Comparison of ENCODE assay signal across 8 mouse cellular contexts in genomic region chr9:66144248-66144647, GRCm38 (mm10). TPM values are rescaled to one million over a fixed set of nuclear protein-coding genes. Genes with fewer than 3 reads are reported as not detected.
DNase-seq lines count a peak whose midpoint lies in the region; ATAC-seq and TF ChIP-seq lines count a peak whose summit lies in the region.
"Had no signal": no experiment of that assay in that cellular context is flagged by ENCODE, and none has a peak within 500 bp of the region (broad histone marks: within the 10 kb centered on the region; RNA-seq: fewer than 3 reads in every experiment).

No protein-coding gene starts in this region.

- no peaks in the 10 kb centered on the region for H3K27me3 ChIP-seq in ES-Bruce4 (ENCODE audit: control insufficient read depth, insufficient read depth, low read length, poor library complexity, severe bottlenecking)
- no peaks in the 10 kb centered on the region for H3K27me3 ChIP-seq in small intestine, adult 2 months (ENCODE audit: control insufficient read depth, insufficient read depth, low read length)
- H3K27me3 ChIP-seq: limb, embryonic 15.5 days had no signal

- H3K4me1 ChIP-seq in ES-Bruce4 (ENCODE audit: control insufficient read depth, insufficient read depth, low read length) = no peaks in the 10 kb centered on the region
- no peaks in the 10 kb centered on the region for H3K4me1 ChIP-seq in cortical plate, adult 2 months (ENCODE audit: control insufficient read depth, insufficient read depth, low read length)
- peaks cover 7% of the 10 kb centered on the region for H3K4me1 ChIP-seq in small intestine, adult 2 months (ENCODE audit: control insufficient read depth, insufficient read depth, insufficient read length, low read length)
- H3K4me1 ChIP-seq: limb, embryonic 15.5 days had no signal

- no peaks in the 10 kb centered on the region for H3K9me3 ChIP-seq in ES-Bruce4 (replicated peaks; ENCODE audit: control insufficient read depth, insufficient read depth, low read length, poor library complexity, severe bottlenecking)
- H3K9me3 ChIP-seq: limb, embryonic 15.5 days had no signal

- no peaks in the 10 kb centered on the region for H3K36me3 ChIP-seq in ES-Bruce4 (ENCODE audit: control insufficient read depth, insufficient read depth, low read length, poor library complexity, severe bottlenecking)
- peaks cover 11% of the 10 kb centered on the region for H3K36me3 ChIP-seq in small intestine, adult 2 months (ENCODE audit: control insufficient read depth, insufficient read depth, low read length)

- ATAC-seq in megakaryocyte progenitor cell, adult 5-6 weeks (replicated peaks; ENCODE audit: poor library complexity) = peak; percentile 91

- intact Hi-C loops in heart, postnatal 10 days (cut with DNase I) = loop anchor here (10.0 kb wide), 1 partner anchor 271 kb away; no protein-coding TSS in a partner anchor

- no peak for TF ChIP-seq EP300 in ES-Bruce4 (IDR thresholded peaks at IDR 0.05; ENCODE audit: insufficient read depth, low read depth, low read length)

- no peak overlapping the region for H3K27ac ChIP-seq in ES-Bruce4 (ENCODE audit: insufficient read depth, low read length)
- H3K27ac ChIP-seq in cortical plate, adult 2 months (ENCODE audit: insufficient read depth, low read length) = no peak overlapping the region
- H3K27ac ChIP-seq in small intestine, adult 2 months (ENCODE audit: insufficient read depth, low read depth, low read length) = no peak overlapping the region
- H3K27ac ChIP-seq: limb, embryonic 15.5 days had no signal

- TF ChIP-seq POLR2A in ES-Bruce4 (IDR thresholded peaks at IDR 0.05; ENCODE audit: insufficient read depth, low read length) = no peak
- no peak for TF ChIP-seq POLR2A in cortical plate, adult 2 months (IDR thresholded peaks at IDR 0.05; ENCODE audit: extremely low read depth, insufficient read depth, low read length)
- no peak for TF ChIP-seq POLR2A in small intestine, adult 2 months (IDR thresholded peaks at IDR 0.05; ENCODE audit: low read depth, low read length)

- DNase-seq in ZHBTc4 (ENCODE audit: low read depth, low spot score) = peak; percentile 82
- DNase-seq in heart, postnatal 10 days = peak; percentile 73 to 83
- DNase-seq in layer of hippocampus, postnatal 10 days (ENCODE audit: low spot score in 2 of 2) = peak; percentile 77 to 83

- 7% methylated on average over 6 of the region's 6 CpGs for WGBS in small intestine, adult 2 months

- H3K9ac ChIP-seq in ES-Bruce4 (ENCODE audit: low read depth, poor library complexity, severe bottlenecking) = no peak overlapping the region
- H3K9ac ChIP-seq: limb, embryonic 15.5 days had no signal

- TF ChIP-seq CTCF in ES-Bruce4 (IDR thresholded peaks at IDR 0.05; ENCODE audit: low read depth, low read length) = peak; percentile 55
- TF ChIP-seq CTCF in cortical plate, adult 2 months (IDR thresholded peaks at IDR 0.05; ENCODE audit: extremely low read depth, insufficient read depth, low read length) = peak; percentile 94
- peak; percentile 35; the same call in 1 of the 2 replicates for TF ChIP-seq CTCF in small intestine, adult 2 months (IDR thresholded peaks at IDR 0.05; ENCODE audit: extremely low read depth, insufficient read length, insufficient replicate concordance, low read depth, low read length)

- H3K4me3 ChIP-seq in ES-Bruce4 (ENCODE audit: low read depth, low read length) = no peak overlapping the region
- H3K4me3 ChIP-seq in cortical plate, adult 2 months (ENCODE audit: insufficient read depth, low read length) = no peak overlapping the region
- H3K4me3 ChIP-seq in small intestine, adult 2 months (ENCODE audit: low read depth, low read length) = no peak overlapping the region
- H3K4me3 ChIP-seq: limb, embryonic 15.5 days had no signal

RNA-seq across cellular contexts. Expression of gene Dapk2, which starts 13.8 kb away (rescaled TPM):
- polyA plus RNA-seq in ES-Bruce4 (2011; ENCODE audit: insufficient read depth, insufficient read length, low read depth, missing spikeins) = 0.45 and 0.59 TPM in 2 replicates
- polyA plus RNA-seq in cortical plate, adult 2 months (2012; rRNA removed) = 4.2 and 6.8 TPM in 2 replicates
- total RNA-seq in heart, postnatal 10 days (2021) = 1 to 10 TPM; 5.1 to 5.3 TPM
- total RNA-seq in layer of hippocampus, postnatal 10 days (2021) = under 1 TPM; 0.87 to 0.94 TPM
- total RNA-seq in megakaryocyte progenitor cell, adult 5-6 weeks (2015) = 0.84 and 0.90 TPM in 2 replicates
- 0.83 and 2.5 TPM in 2 replicates for total RNA-seq in megakaryocyte progenitor cell, adult 5-6 weeks (2017)
- 5.6 and 8.2 TPM in 2 replicates for polyA plus RNA-seq in small intestine, adult 2 months (2012; rRNA removed)

RNA-seq across cellular contexts. Expression of gene Ciao2a, which starts 17.8 kb away (rescaled TPM):
- polyA plus RNA-seq in ES-Bruce4 (2011; ENCODE audit: insufficient read depth, insufficient read length, low read depth, missing spikeins) = 30.0 and 37.4 TPM in 2 replicates
- 25.0 and 29.0 TPM in 2 replicates for polyA plus RNA-seq in cortical plate, adult 2 months (2012; rRNA removed)
- 10 to 100 TPM; 84.0 to 85.4 TPM for total RNA-seq in heart, postnatal 10 days (2021)
- total RNA-seq in layer of hippocampus, postnatal 10 days (2021) = 10 to 100 TPM; 27.2 to 28.9 TPM
- 306 and 323 TPM in 2 replicates for total RNA-seq in megakaryocyte progenitor cell, adult 5-6 weeks (2015)
- 166 and 204 TPM in 2 replicates for total RNA-seq in megakaryocyte progenitor cell, adult 5-6 weeks (2017)
- 5.1 and 5.3 TPM in 2 replicates for polyA plus RNA-seq in small intestine, adult 2 months (2012; rRNA removed)

RNA-seq across cellular contexts. Expression of gene Snx1, which starts 17.9 kb away (rescaled TPM):
- polyA plus RNA-seq in ES-Bruce4 (2011; ENCODE audit: insufficient read depth, insufficient read length, low read depth, missing spikeins) = 34.7 and 34.8 TPM in 2 replicates
- polyA plus RNA-seq in cortical plate, adult 2 months (2012; rRNA removed) = 90.1 and 93.9 TPM in 2 replicates
- 10 to 100 TPM; 38.5 to 41.3 TPM for total RNA-seq in heart, postnatal 10 days (2021)
- 10 to 100 TPM; 55.2 to 56.4 TPM for total RNA-seq in layer of hippocampus, postnatal 10 days (2021)
- total RNA-seq in megakaryocyte progenitor cell, adult 5-6 weeks (2015) = 54.4 and 54.8 TPM in 2 replicates
- 104 and 107 TPM in 2 replicates for total RNA-seq in megakaryocyte progenitor cell, adult 5-6 weeks (2017)
- polyA plus RNA-seq in small intestine, adult 2 months (2012; rRNA removed) = 15.1 and 32.2 TPM in 2 replicates

Comparison
In these comparisons a context has a peak if more than half of its experiments do, and no peak if none do; other contexts are left out.
1. CTCF ChIP-seq: peak in every context shown above with its lines; median percentile 94 in cortical plate, adult 2 months; 55 in ES-Bruce4; 35 in small intestine, adult 2 months.